Mouse (Mus musculus): Measurements from ENCODE around the gene Gcnt7.

GRCm38 (mm10) chr2:172483766-172484413 lies 25.5 kb upstream of the Gcnt7 start:
- TF ChIP-seq CTCF (IDR thresholded peaks at IDR 0.05; ENCODE audit: low read depth, low read length), result no peak
- TF ChIP-seq POLR2A (IDR thresholded peaks at IDR 0.05; ENCODE audit: borderline replicate concordance, low read depth, low read length), result no peak

Measured in bone marrow macrophage, adult 2 months (primary cell).